ENCODE assay signal across 10 mouse cellular contexts in the genomic region with DNA sequence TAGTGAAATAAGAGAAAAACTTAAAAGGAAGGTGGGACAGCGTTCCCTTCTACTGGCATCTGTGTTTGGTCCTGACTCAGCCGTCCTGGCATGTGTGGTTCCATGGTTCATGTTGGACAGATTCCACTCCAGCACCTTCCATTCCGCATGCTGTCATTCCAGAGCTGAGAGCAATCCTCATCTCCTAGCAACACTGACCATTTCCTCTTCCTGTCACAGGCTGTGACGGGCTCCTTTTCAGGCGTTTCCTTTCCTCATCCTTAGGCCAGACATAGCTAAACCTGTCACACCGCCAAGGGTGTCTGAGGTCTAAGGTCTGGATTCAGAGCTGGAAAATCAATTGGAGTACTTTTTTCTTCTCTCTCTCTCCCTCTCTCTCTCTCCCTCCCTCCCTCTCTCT. TPM values are rescaled to one million over a fixed set of nuclear protein-coding genes. Genes with fewer than 3 reads are reported as not detected.
DNase-seq lines count a peak whose midpoint lies in the region; ATAC-seq lines count a peak whose summit lies in the region.
"Had no signal": no experiment of that assay in that cellular context is flagged by ENCODE, and none has a peak within 500 bp of the region (broad histone marks: within the 10 kb centered on the region; RNA-seq: fewer than 3 reads in every experiment).

No protein-coding gene starts in this region.

- intact Hi-C loops in gastrocnemius, postnatal 14 days (cut with DNase I; ENCODE audit: low total_unique reads), result no loop called here

- peak; percentile 42 for DNase-seq in kidney, adult 18-20 months
- DNase-seq in kidney, adult 11 months, result no peak
- peak; percentile 36 for DNase-seq in gastrocnemius, postnatal 14 days
- peak; percentile 61 for DNase-seq in heart, postnatal 4 days
- DNase-seq in lung, postnatal 36 days, result peak; percentile 37
- DNase-seq in ovary, adult 18-20 months (ENCODE audit: low spot score), result no peak
- no peak for DNase-seq in c-Kit-positive CD71-positive TER-119-positive erythroid progenitor cells, embryonic 14.5 days (ENCODE audit: low spot score)
- DNase-seq: cerebellum, adult 11 months had no signal

- no peak for ATAC-seq in megakaryocyte progenitor cell, adult 5-6 weeks (replicated peaks; ENCODE audit: poor library complexity)
- ATAC-seq: hindbrain, postnatal 0 days had no signal

RNA-seq across cellular contexts. Expression of a gene that starts 40.5 kb away (rescaled TPM):
- total RNA-seq in gastrocnemius, postnatal 14 days (2021), result 1 to 10 TPM; 6.1 to 6.6 TPM
- 1 to 10 TPM; 7.7 to 8.1 TPM for total RNA-seq in heart, postnatal 4 days (2021)
- not detected in 2 replicates for total RNA-seq in megakaryocyte progenitor cell, adult 5-6 weeks (2015)
- not detected in 2 replicates for total RNA-seq in megakaryocyte progenitor cell, adult 5-6 weeks (2017)

Comparison
In these comparisons a context has a peak if more than half of its experiments do, and no peak if none do; other contexts are left out.
1. DNase-seq: peak in kidney, adult 18-20 months (single experiment), gastrocnemius, postnatal 14 days (single experiment), heart, postnatal 4 days (single experiment) and lung, postnatal 36 days (single experiment); none in kidney, adult 11 months (single experiment), ovary, adult 18-20 months (single experiment) and c-Kit-positive CD71-positive TER-119-positive erythroid progenitor cells, embryonic 14.5 days (single experiment).
2. RNA of a gene that starts 40.5 kb away (total RNA-seq): 7.7 to 8.1 TPM in heart, postnatal 4 days and 6.1 to 6.6 TPM in gastrocnemius, postnatal 14 days; not detected in megakaryocyte progenitor cell, adult 5-6 weeks; every median in the first group is over 4 times any median in the second.